In genomic region chr8:88417307-88418095, GRCm38 (mm10) we compare ENCODE assay signal across 10 mouse cellular contexts. TPM values are rescaled to one million over a fixed set of nuclear protein-coding genes. Genes with fewer than 3 reads are reported as not detected.
DNase-seq lines count a peak whose midpoint lies in the region; ATAC-seq lines count a peak whose summit lies in the region.
"Had no signal": no experiment of that assay in that cellular context is flagged by ENCODE, and none has a peak within 500 bp of the region (broad histone marks: within the 10 kb centered on the region; RNA-seq: fewer than 3 reads in every experiment).

No protein-coding gene starts in this region.

- peak; percentile 64 for ATAC-seq in cerebellum, adult (ENCODE audit: insufficient number of reproducible peaks, low FRiP score, low TSS enrichment)
- ATAC-seq in granulocyte monocyte progenitor cell, adult 5-6 weeks (replicated peaks; ENCODE audit: poor library complexity, severe bottlenecking) = no peak

- DNase-seq in Muller cell, postnatal 12 days (ENCODE audit: inconsistent ontology term) = peak; percentile 86
- DNase-seq in frontal cortex, adult 2 months (ENCODE audit: extremely low spot score in 1 of 2, low spot score in 1 of 2) = peak; percentile 66 to 80
- peak; percentile 40 to 78 for DNase-seq in left cerebral cortex, adult 9 months (ENCODE audit: low spot score in 2 of 2)
- DNase-seq in gastrocnemius, postnatal 10 days = no peak
- no peak for DNase-seq in thymus, postnatal 0 days (ENCODE audit: low spot score)
- no peak for DNase-seq in liver
- DNase-seq: adrenal gland, postnatal 25 days; lung, adult 2 months had no signal

RNA-seq across cellular contexts. Expression of gene Brd7, which starts 55.5 kb away (rescaled TPM):
- 54.5 and 66.0 TPM in 2 replicates for polyA plus RNA-seq in frontal cortex, adult 2 months (2012; rRNA removed)
- 10 to 100 TPM; 61.2 to 73.3 TPM for total RNA-seq in gastrocnemius, postnatal 10 days (2021)
- 89.9 and 95.7 TPM in 2 replicates for polyA plus RNA-seq in thymus, postnatal 0 days (2015; fragmentation: Nextera tagmentation; extraction: Ambion mirVana)
- total RNA-seq in granulocyte monocyte progenitor cell, adult 5-6 weeks (2014; fragmentation: Nextera tagmentation) = 75.7 and 92.5 TPM in 2 replicates
- 70.1 and 74.2 TPM in 2 replicates for total RNA-seq in granulocyte monocyte progenitor cell, adult 5-6 weeks (2017)

Comparison
In these comparisons a context has a peak if more than half of its experiments do, and no peak if none do; other contexts are left out.
1. DNase-seq: peak in Muller cell, postnatal 12 days (single experiment), frontal cortex, adult 2 months (2 of 2) and left cerebral cortex, adult 9 months (2 of 2); none in gastrocnemius, postnatal 10 days (single experiment), thymus, postnatal 0 days (single experiment) and liver (single experiment).